Mouse (Mus musculus) myocyte (in vitro differentiated cells): Measurements from ENCODE around the gene Olfr175-ps1. TPM values are rescaled to one million over a fixed set of nuclear protein-coding genes. Genes with fewer than 3 reads are reported as not detected.

Experiments used
- H3K27me3 ChIP-seq: one replicate; pipeline ENCODE4 v1.6.1; 2011; ENCODE audit not compliant: control insufficient read depth, insufficient read depth, insufficient read length
- H3K36me3 ChIP-seq: one replicate; pipeline ENCODE4 v1.6.1; 2011; ENCODE audit not compliant: control insufficient read depth, insufficient read depth
- H3K4me2 ChIP-seq: one replicate; pipeline ENCODE4 v1.6.1; 2011; ENCODE audit warnings: low read depth, control low read depth
- H3K4me3 ChIP-seq: one replicate; pipeline ENCODE4 v1.5.1; 2011; ENCODE audit warnings: mild to moderate bottlenecking, control low read depth, moderate library complexity
- H3K79me2 ChIP-seq: one replicate; pipeline ENCODE4 v1.6.1; 2011; ENCODE audit not compliant: control insufficient read depth, insufficient read depth
- H3ac ChIP-seq: one replicate; pipeline ENCODE4 v1.6.1; 2011; ENCODE audit not compliant: control insufficient read depth, insufficient read length
- CEBPB ChIP-seq: IDR thresholded peaks from 2 replicates; pipeline ENCODE4 v1.6.1; 2011; ENCODE audit warnings: mild to moderate bottlenecking, moderate library complexity; ENCODE audit not compliant: poor library complexity, insufficient read depth, severe bottlenecking
- E2F4 ChIP-seq: IDR thresholded peaks from one replicate; pipeline ENCODE4 v1.6.1; 2011; ENCODE audit warnings: mild to moderate bottlenecking, control low read depth, moderate library complexity; ENCODE audit not compliant: insufficient read depth
- MAX ChIP-seq: IDR thresholded peaks from one replicate; pipeline ENCODE4 v1.6.1; 2011; ENCODE audit warnings: low read depth, mild to moderate bottlenecking, control low read depth
- MYOD1 ChIP-seq, 3 experiments: IDR thresholded peaks; one replicate each; pipeline ENCODE4 v1.6.1; 2011; ENCODE audit warnings: control low read depth in 2 of 3, low read depth in 2 of 3, mild to moderate bottlenecking in 2 of 3, moderate library complexity in 1 of 3; ENCODE audit not compliant: insufficient read length in 2 of 3, control insufficient read depth in 1 of 3
- MYOG ChIP-seq, 3 experiments: IDR thresholded peaks; one replicate each; pipeline ENCODE4 v1.6.1; 2011; ENCODE audit warnings: control low read depth in 2 of 3, low read depth in 2 of 3, mild to moderate bottlenecking in 2 of 3; ENCODE audit not compliant: insufficient read length in 2 of 3, control insufficient read depth in 1 of 3, insufficient read depth in 1 of 3
- POLR2A ChIP-seq: IDR thresholded peaks from one replicate; pipeline ENCODE4 v1.6.1; 2011; ENCODE audit warnings: low read depth, mild to moderate bottlenecking, control low read depth, moderate library complexity; ENCODE audit not compliant: insufficient read length
- POLR2AphosphoS2 ChIP-seq: IDR thresholded peaks from one replicate; pipeline ENCODE4 v1.6.1; 2011; ENCODE audit warnings: low read depth, control low read depth; ENCODE audit not compliant: insufficient read length
- REST ChIP-seq: IDR thresholded peaks from one replicate; pipeline ENCODE4 v1.6.1; 2011; ENCODE audit warnings: mild to moderate bottlenecking, control low read depth, moderate library complexity; ENCODE audit not compliant: insufficient read depth, insufficient read length
- SRF ChIP-seq: IDR thresholded peaks from one replicate; pipeline ENCODE4 v1.6.1; 2011; ENCODE audit warnings: low read depth; ENCODE audit not compliant: control insufficient read depth, insufficient read length
- TCF12 ChIP-seq: IDR thresholded peaks from one replicate; pipeline ENCODE4 v1.6.1; 2011; ENCODE audit warnings: mild to moderate bottlenecking, control low read depth; ENCODE audit not compliant: poor library complexity, insufficient read depth, severe bottlenecking
- TCF3 ChIP-seq: IDR thresholded peaks from one replicate; pipeline ENCODE4 v1.6.1; 2011; ENCODE audit warnings: low read depth, control low read depth; ENCODE audit not compliant: insufficient read length
- USF1 ChIP-seq: IDR thresholded peaks from one replicate; pipeline ENCODE4 v1.6.1; 2011; ENCODE audit warnings: low read depth, mild to moderate bottlenecking, control low read depth, moderate library complexity
- polyA plus RNA-seq: library from polyadenylated mRNA; unstranded; fragments of >200 nt; fragmentation: generic; extraction: Trizol; gene quantifications from one replicate; pipeline ENCODE4 v1.2.1, GENCODE M21; 2012; ENCODE audit warnings: missing spikeins

Olfr175-ps1 gene
- not detected for polyA plus RNA-seq

DNA sequence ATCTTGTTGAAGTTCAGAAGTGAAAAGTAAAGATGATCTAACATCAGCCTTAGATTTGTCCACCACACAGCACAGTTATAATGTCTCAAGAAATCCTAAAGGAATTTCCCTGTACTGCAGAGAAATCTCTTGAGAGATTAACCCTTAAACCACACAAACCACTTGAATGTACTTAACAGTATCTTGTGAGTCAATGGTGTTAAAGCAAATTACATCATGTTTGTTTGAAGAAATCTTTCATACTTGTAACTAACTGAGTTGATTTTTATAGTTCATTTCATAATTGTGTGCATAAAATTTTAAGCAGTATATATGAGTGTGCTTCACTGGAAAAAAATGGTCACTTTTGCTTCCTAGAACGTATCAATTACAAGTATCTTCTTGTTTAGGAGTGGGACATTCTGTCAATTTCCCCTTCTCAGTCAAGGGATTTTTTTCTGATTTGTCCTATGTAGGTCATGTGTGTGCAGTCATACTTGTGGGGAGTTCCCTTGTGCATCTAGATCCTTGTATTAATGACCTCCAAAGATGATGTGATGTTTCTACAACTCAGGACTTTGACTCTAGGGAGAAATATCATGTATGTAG, at the start of gene Olfr175-ps1:
Gene Olfr175-ps1 (minus strand): TSS at position 51 of the 588 bp plus-strand sequence.
- no peaks in the 10 kb centered on the region for H3K36me3 ChIP-seq
- H3K4me2 ChIP-seq = no peak within 1 kb of the TSS
- no peaks in the 10 kb centered on the region for H3K79me2 ChIP-seq
- TF ChIP-seq MYOG (IDR thresholded peaks at IDR 0.05; ENCODE audit: control insufficient read depth in 1 of 3, insufficient read depth in 1 of 3, insufficient read length in 2 of 3, low read depth in 2 of 3) (no peak), MYOD1 (IDR thresholded peaks at IDR 0.05; ENCODE audit: control insufficient read depth in 1 of 3, insufficient read length in 2 of 3, low read depth in 2 of 3) (no peak), USF1 (no peak), E2F4 (no peak), TCF3 (no peak), SRF (no peak), REST (no peak), POLR2A (no peak), MAX (no peak)
- H3ac ChIP-seq = no peak within 1 kb of the TSS
- H3K4me3 ChIP-seq = no peak within 1 kb of the TSS
- no peaks in the 10 kb centered on the region for H3K27me3 ChIP-seq

DNA sequence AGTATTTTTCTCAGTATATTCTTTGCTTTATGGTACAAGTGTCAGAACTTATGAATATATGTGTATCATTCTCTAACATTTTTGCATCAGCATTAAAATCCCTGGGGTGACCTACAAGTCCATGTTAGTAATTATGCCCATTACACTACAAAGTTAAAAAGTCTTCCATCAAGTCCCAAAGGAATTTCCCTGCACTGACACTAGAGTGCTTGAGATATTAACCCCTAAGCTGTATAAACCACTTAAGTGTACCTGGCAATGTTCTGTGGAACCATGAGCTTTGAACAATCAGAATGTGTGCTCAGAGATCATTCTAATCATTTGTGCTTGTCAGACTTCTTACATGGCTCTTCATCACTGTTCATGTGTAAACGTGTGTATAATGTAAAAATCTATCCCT, 48.1 kb upstream of the Olfr175-ps1 start, which contains the start of gene Olfr177:
Gene Olfr177 (minus strand): TSS at position 101 of the 400 bp plus-strand sequence.
- TF ChIP-seq SRF = no peak
- TF ChIP-seq POLR2AphosphoS2 = no peak
- no peak for TF ChIP-seq REST
- TF ChIP-seq E2F4 = no peak
- TF ChIP-seq TCF12 = no peak
- no peak for TF ChIP-seq USF1
- no peak within 1 kb of the TSS for H3K4me3 ChIP-seq
- H3ac ChIP-seq = no peak within 1 kb of the TSS

DNA sequence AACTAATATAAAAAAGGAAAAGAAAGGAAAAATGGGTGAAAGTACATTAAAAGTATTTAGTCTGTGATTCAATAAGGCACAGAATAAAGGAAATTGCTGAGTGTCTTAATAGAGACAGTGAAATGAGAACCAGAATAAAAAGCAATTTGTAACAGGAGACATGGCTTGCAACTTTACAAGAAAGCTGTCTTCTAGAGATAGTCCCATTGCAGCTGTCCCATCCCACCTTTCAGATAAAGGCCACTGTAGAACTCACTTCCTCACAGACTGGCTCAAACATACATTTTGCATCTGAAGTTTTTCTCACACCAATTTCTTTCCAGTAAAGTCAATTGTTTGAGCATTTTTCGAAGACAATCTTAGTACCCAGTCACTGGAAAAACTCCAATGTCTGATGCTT, 34.9 kb upstream of the Olfr175-ps1 start:
- H3K4me2 ChIP-seq = no peak overlapping the region
- no peak overlapping the region for H3ac ChIP-seq
- TF ChIP-seq SRF = no peak
- TF ChIP-seq E2F4 = no peak
- TF ChIP-seq POLR2AphosphoS2 = no peak
- no peak for TF ChIP-seq TCF12
- no peak for TF ChIP-seq MYOG (IDR thresholded peaks at IDR 0.05; ENCODE audit: control insufficient read depth in 1 of 3, insufficient read depth in 1 of 3, insufficient read length in 2 of 3, low read depth in 2 of 3)
- TF ChIP-seq REST = no peak
- TF ChIP-seq USF1 = no peak
- no peak for TF ChIP-seq POLR2A
- TF ChIP-seq TCF3 = no peak
- TF ChIP-seq CEBPB = no peak
- no peak for TF ChIP-seq MYOD1 (IDR thresholded peaks at IDR 0.05; ENCODE audit: control insufficient read depth in 1 of 3, insufficient read length in 2 of 3, low read depth in 2 of 3)
- no peak for TF ChIP-seq MAX
- H3K27me3 ChIP-seq = no peaks in the 10 kb centered on the region
- H3K36me3 ChIP-seq = no peaks in the 10 kb centered on the region
- H3K4me3 ChIP-seq = no peak overlapping the region
- H3K79me2 ChIP-seq = no peaks in the 10 kb centered on the region

More for the DNA sequence above, 48.1 kb upstream of the Olfr175-ps1 start, which contains the start of gene Olfr177:
- Histone ChIP-seq H3K36me3 (no peaks in the 10 kb centered on the region), H3K27me3 (no peaks in the 10 kb centered on the region), H3K79me2 (no peaks in the 10 kb centered on the region), H3K4me2 (no peak within 1 kb of the TSS)

DNA sequence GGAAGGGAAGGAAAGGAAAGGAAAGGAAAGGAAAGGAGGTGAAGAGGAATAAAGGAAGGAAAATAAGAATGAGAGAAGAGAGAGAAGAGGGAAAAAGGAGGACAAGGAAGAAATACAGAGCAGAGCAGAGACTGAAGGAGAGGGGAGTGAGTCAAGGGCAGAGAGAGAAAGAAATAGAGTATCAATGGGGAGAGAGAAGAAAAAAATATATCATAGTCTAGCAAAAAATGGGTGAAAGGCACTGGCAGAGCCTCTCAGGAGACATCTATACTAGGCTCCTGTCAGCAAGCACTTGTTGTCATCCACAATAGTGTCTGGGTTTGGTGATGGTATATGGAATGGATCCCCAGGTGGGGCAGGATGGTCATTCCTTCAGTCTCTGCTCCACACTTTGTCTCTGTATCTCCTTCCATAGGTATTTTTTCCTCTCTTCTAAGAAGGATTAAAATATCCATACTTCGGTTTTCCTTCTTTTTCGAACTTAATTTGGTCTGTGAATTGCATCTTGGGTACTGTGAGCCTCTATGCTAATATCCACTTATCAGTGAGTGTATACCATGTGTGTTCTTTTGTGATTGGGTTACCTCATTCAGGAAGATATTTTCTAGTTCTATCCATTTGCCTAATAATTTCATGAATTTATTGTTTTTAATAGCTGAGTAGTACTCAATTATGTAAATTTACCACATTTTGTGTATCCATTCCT, 33.6 kb upstream of the Olfr175-ps1 start:
- Histone ChIP-seq H3K4me3 (no peak overlapping the region), H3K36me3 (no peaks in the 10 kb centered on the region), H3K4me2 (no peak overlapping the region), H3ac (no peak overlapping the region), H3K27me3 (no peaks in the 10 kb centered on the region), H3K79me2 (no peaks in the 10 kb centered on the region)
- TF ChIP-seq MYOD1 (IDR thresholded peaks at IDR 0.05; ENCODE audit: control insufficient read depth in 1 of 3, insufficient read length in 2 of 3, low read depth in 2 of 3) = no peak
- no peak for TF ChIP-seq REST
- no peak for TF ChIP-seq SRF
- TF ChIP-seq CEBPB = no peak
- TF ChIP-seq POLR2AphosphoS2 = no peak

DNA sequence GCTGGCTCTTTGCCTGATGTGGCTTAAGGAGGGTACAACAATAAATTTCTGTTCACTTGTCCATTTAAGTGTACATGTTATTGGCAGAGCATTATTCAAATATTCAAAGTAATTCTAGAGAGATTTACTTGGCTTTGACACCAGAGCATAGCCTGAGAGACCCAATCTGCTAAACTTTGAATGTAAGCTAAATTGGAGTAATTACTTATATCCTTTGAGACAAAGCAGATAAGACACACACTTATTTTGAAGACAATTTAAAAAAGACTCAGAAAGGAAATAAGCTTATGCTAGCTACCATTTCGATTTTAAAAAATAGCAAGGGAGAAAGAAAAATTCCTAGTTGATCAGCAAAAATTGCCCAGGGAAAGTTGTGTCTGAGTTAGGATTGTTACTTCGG, 26.4 kb downstream of the Olfr175-ps1 start, which contains the start of gene Olfr173:
Gene Olfr173 (minus strand): TSS at position 101 of the 400 bp plus-strand sequence.
- Histone ChIP-seq H3K4me2 (no peak within 1 kb of the TSS), H3K4me3 (no peak within 1 kb of the TSS), H3ac (no peak within 1 kb of the TSS), H3K79me2 (no peaks in the 10 kb centered on the region), H3K36me3 (no peaks in the 10 kb centered on the region), H3K27me3 (no peaks in the 10 kb centered on the region)
- TF ChIP-seq E2F4 = no peak
- no peak for TF ChIP-seq SRF
- no peak for TF ChIP-seq REST
- no peak for TF ChIP-seq TCF12
- no peak for TF ChIP-seq MAX
- TF ChIP-seq MYOD1 (IDR thresholded peaks at IDR 0.05; ENCODE audit: control insufficient read depth in 1 of 3, insufficient read length in 2 of 3, low read depth in 2 of 3) = no peak
- TF ChIP-seq TCF3 = no peak
- TF ChIP-seq MYOG (IDR thresholded peaks at IDR 0.05; ENCODE audit: control insufficient read depth in 1 of 3, insufficient read depth in 1 of 3, insufficient read length in 2 of 3, low read depth in 2 of 3) = no peak
- no peak for TF ChIP-seq USF1
- TF ChIP-seq CEBPB = no peak
- no peak for TF ChIP-seq POLR2AphosphoS2
